Mouse (Mus musculus): ENCODE measurements around the gene Trp73. TPM values are rescaled to one million over a fixed set of nuclear protein-coding genes. Genes with fewer than 3 reads are reported as not detected.

The Trp73 gene
- under 1 TPM; 0.26 to 0.86 TPM for total RNA-seq (2021)
- long read RNA-seq, experiment 1 = 0 reads
- long read RNA-seq, experiment 2 = 0 reads

DNA sequence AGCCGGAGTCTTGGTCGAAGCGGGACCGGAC, at the start of gene Trp73:
TSS of gene Trp73 (minus strand) at position 27 of the 31 bp plus-strand sequence.
- no peak for DNase-seq (ENCODE audit: low spot score in 2 of 2)

DNA sequence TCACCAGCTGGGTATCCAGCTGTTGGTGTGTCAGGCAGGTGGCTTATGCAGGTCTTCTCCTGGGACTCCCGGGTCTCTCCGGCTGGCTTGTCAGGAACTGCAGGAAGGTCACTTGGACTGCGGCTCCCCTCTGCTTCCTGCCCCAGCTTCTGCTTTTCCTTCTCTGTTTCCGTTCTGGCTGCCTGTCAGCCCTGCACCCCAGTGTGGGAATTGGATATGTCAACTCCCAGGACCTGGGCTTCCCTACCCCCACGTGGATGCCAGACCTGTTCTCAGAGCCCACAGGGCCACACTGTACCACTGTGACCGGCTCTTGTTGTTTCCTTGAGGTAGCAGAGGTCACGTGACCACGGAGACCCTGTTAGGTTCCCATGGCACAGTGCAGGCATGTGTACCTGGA, 48.9 kb upstream of the Trp73 start:
- DNase-seq (ENCODE audit: low spot score in 2 of 2) = no peak

DNA sequence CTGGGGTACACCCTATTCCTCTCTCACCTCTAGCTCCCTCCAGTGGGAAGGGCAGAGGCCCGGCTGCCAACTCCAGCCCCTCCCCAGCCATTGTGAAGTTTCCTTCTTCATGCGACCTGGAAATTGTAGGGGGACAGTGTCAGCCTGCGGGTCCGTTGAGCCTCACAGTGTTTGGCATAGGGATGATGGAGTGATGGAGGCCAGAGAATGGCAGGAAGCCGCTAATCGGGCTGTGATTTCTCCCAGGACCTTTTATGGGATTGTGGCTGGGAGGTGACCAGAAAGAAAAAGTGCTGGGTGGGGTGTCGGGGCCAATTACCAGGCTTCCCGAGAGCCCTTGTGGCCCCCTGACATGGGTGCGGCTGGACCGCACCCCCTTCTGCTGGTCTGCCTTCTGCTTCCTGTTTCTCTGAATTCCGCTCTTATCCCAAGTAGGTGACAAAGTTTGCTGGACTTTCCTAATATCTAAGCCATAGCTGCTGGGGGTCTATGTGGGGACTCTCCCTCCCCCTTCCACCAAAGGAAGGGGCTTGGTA, 46.1 kb upstream of the Trp73 start:
- no peak for DNase-seq (ENCODE audit: low spot score in 2 of 2)

DNA sequence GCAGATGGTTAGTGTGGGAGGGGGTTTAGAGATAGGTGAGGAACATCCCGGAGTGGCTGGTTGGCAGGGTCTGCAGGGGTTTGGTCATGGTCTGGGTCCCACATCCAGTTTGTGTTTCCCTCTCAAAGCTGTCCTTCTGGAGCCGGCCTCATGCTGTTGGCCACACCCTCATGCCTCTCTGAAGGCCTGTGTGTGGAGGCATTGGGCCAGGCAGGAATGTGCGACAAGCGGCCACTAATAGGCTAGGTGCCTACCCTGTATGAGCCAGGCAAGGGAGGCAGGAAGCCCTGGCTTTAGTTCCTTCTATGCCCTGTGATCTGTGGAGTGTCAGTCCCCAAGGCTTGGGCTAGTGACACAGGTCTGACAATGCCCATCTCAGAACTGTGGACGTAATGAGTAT, 45.0 kb upstream of the Trp73 start:
- no peak for DNase-seq (ENCODE audit: low spot score in 2 of 2)

- no peak for DNase-seq (ENCODE audit: low spot score in 2 of 2)
These were observed 43.6 kb upstream of the Trp73 start for GRCm38 (mm10) chr4:154183566-154183965.

GRCm38 (mm10) chr4:154181001-154181400, 41.0 kb upstream of the Trp73 start:
- no peak for DNase-seq (ENCODE audit: low spot score in 2 of 2)

DNA sequence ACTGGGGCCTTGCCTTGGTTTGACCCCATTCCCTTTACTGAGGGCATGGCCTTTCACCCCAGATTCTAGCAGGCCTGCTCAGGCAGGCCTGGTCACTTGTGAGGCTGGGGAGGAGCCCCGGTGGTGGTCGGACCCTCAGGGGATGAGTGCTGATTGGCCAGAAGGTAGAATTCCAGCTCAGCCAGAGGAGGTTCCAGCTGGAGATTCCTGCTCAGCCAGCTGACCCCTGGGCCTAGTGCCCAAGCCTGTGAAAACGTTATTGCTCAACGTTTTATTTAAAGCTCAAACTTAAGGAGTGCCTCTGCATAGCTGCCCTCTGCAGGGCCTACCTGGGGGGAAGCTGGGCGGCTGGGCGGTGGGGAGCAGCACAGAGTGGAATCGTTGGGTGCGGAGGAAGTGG, 37.2 kb upstream of the Trp73 start:
- DNase-seq (ENCODE audit: low spot score in 2 of 2) = no peak

- DNase-seq (ENCODE audit: low spot score in 2 of 2) = no peak
These were observed 32.1 kb upstream of the Trp73 start for GRCm38 (mm10) chr4:154171931-154172604.

- DNase-seq (ENCODE audit: low spot score in 2 of 2) = no peak
These were observed 31.3 kb upstream of the Trp73 start for GRCm38 (mm10) chr4:154171151-154171930.

- DNase-seq (ENCODE audit: low spot score in 2 of 2) = peak in 1 of 2 experiments; percentile 48
These were observed 30.6 kb upstream of the Trp73 start, which contains the start of gene Megf6 for GRCm38 (mm10) chr4:154170506-154171150. Gene Megf6, plus strand, starts transcription at chr4:154170730.

GRCm38 (mm10) chr4:154170021-154170420, 30.0 kb upstream of the Trp73 start:
- no peak for DNase-seq (ENCODE audit: low spot score in 2 of 2)

DNA sequence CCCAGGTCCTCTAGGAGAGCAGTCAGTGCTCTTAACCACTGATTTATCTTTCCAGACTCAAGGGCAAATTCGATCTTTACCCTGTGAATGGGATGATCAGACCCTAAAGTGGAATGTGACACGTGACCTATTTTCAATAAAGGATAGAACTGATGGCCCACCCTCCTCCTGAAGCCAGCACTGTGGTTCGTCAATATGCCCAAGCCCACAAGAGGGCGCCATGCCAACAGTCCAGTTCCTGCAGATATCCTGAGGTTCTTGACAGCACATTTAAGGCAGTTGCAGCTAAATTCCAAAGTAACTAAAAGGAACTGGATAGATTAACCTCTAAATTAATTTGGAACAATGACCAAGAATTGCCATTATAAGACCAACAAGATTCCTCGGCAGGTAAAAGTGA, 27.0 kb upstream of the Trp73 start:
- DNase-seq (ENCODE audit: low spot score in 2 of 2) = peak in 1 of 2 experiments; percentile 50

DNA sequence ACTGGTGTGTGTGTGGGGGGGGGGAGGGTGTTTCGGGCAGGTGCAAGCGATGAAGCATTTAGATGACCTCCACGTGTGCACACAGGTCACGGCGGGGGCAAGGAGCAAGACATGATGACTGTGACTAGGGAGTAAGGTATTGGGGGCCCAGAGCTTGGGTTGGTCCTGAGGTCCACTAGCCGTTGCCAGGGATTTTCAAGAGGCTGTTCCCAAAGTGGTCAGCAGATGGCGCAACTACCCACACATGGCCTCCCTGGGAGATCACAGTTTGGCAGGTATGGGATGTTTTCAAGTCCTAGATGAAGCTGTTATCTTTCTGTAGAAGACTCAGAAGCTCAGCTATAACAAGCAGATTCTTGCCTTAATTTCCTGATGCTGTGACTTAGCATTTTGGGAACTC, 23.3 kb upstream of the Trp73 start:
- peak; percentile 59 to 83 for DNase-seq (ENCODE audit: low spot score in 2 of 2)

DNA sequence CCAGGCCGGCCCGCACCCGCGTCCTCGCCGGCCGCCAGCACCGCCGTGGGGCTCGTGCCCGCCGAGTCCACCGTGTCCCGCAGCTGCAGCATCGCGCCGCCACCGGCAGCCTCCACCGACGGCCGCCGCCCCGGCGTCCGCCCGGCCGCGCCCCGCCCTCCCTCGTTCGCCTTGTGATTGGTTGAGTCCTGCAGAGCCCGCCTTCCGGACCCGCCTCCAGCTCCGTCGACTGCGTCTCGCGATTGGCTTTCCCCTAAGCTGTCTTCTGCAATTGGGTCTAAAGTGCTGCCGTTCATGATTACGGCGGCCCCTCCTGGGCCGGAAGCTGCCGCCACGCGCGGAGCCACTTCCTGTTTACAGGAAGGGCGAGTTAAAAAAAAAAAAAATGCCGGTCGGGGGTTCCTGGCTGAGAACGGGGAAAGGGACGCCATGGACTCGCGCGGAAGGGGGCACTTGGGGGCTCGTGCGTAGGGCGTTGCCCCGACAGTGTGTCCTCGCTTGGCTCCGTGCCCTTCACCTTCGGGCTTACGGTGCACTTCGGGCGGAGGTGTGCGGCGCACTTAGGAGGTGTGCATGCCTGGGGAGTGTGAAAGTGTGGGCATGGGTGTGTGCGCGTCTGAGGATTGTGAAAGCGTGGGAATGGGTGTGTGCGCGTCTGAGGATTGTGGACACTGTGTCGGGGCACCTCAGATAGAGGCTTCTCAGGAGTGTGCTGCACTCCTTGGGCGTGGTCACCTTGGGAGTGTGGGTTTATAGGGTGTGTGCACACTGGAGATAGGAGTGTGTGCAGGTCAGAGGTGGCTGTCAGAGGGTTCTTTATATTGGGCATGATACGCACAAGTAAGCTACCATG, 20.8 kb upstream of the Trp73 start, which contains the start of gene Tprgl:
TSS of gene Tprgl (minus strand) at position 129 of the 853 bp plus-strand sequence.
- DNase-seq (ENCODE audit: low spot score in 2 of 2) = peak; percentile 97 to 98

GRCm38 (mm10) chr4:154159961-154160537, 20.0 kb upstream of the Trp73 start:
- peak in 1 of 2 experiments; percentile 36 for DNase-seq (ENCODE audit: low spot score in 2 of 2)

DNA sequence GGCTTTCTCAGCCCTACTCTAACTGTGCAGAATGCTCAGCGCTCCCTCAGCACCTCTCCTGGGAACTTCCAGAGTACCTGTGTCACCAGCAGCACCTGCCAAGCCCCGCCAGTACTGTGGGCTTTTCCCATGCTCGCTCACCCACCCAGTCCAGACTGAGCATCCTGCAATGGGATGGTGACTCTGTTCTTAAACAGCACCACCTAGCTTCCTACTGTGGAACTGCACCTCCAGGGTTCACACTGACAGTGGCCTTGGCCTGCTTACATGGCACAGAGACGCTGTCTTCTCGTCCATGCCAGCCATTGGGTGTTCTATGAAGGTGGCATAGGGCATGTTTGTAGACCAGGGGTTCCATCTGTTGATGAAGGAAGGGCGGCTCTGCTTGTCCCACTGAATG, 19.0 kb upstream of the Trp73 start:
- DNase-seq (ENCODE audit: low spot score in 2 of 2) = peak; percentile 70 to 84

GRCm38 (mm10) chr4:154157970-154158662, 18.1 kb upstream of the Trp73 start:
- DNase-seq (ENCODE audit: low spot score in 2 of 2) = peak in 1 of 2 experiments; percentile 48

DNA sequence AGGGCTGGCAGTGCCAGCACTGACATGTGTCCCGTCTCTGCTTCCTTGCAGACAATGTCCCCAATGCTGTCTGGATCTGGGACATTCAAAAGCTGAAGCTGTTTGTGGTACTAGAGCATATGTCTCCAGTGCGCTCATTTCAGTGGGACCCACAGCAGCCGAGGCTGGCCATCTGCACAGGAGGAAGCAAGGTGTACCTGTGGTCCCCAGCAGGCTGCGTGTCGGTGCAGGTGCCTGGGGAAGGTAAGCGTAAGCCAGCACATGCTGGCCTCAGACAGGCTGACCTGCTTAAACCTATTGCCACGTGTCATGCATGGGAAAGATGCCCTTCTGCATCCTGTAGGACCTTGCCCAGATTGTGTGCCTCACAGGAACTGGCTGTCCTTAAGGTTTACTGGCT, 16.0 kb upstream of the Trp73 start:
- no peak for DNase-seq (ENCODE audit: low spot score in 2 of 2)

- no peak for DNase-seq (ENCODE audit: low spot score in 2 of 2)
These were observed 14.1 kb upstream of the Trp73 start for GRCm38 (mm10) chr4:154154104-154154503.

DNA sequence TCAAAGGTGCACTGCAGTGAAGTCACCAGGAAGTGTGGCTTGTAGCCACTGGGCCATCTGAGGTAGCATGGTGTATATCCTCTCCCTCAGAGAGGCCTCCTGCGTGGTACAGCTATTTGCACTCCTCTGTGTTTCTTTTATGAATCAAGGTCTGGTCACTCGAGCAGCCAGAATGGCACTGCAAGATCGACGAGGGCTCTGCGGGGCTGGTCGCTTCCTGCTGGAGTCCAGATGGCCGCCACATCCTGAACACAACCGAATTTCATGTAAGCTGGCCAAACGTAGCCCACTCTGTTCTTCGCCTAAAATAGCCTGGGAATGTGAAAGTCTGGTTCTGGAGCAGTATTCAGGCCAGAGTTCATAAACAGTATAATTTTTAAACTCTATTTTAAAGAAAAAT, 6.3 kb upstream of the Trp73 start:
- peak in 1 of 2 experiments; percentile 48 for DNase-seq (ENCODE audit: low spot score in 2 of 2)
